Mouse (Mus musculus) ES-Bruce4 (cell line): ENCODE results near the gene Cript. TPM values are rescaled to one million over a fixed set of nuclear protein-coding genes. Genes with fewer than 3 reads are reported as not detected.

Experiments
- H3K27ac ChIP-seq: 2 replicates; pipeline ENCODE4 v1.5.1; 2012; ENCODE audit warnings: low read length, inconsistent platforms; ENCODE audit not compliant: insufficient read depth
- H3K27me3 ChIP-seq: 2 replicates; pipeline ENCODE4 v1.6.1; 2012; ENCODE audit warnings: mild to moderate bottlenecking, low read length, inconsistent platforms; ENCODE audit not compliant: control insufficient read depth, poor library complexity, insufficient read depth, severe bottlenecking
- H3K36me3 ChIP-seq: 2 replicates; pipeline ENCODE4 v1.6.1; 2012; ENCODE audit warnings: inconsistent platforms, mild to moderate bottlenecking, low read length, moderate library complexity; ENCODE audit not compliant: control insufficient read depth, poor library complexity, insufficient read depth, severe bottlenecking
- H3K4me1 ChIP-seq: one replicate; pipeline ENCODE4 v1.8.1; 2011; ENCODE audit warnings: low read length; ENCODE audit not compliant: control insufficient read depth, insufficient read depth
- H3K4me3 ChIP-seq: 2 replicates; pipeline ENCODE4 v1.5.1; 2011; ENCODE audit warnings: low read depth, mild to moderate bottlenecking, low read length
- H3K9ac ChIP-seq: 2 replicates; pipeline ENCODE4 v1.6.1; 2012; ENCODE audit warnings: low read depth, mild to moderate bottlenecking, inconsistent platforms; ENCODE audit not compliant: poor library complexity, severe bottlenecking
- H3K9me3 ChIP-seq: replicated peaks from 2 replicates; pipeline ENCODE4 v1.6.1; 2012; ENCODE audit warnings: mild to moderate bottlenecking, low read length, inconsistent platforms; ENCODE audit not compliant: control insufficient read depth, poor library complexity, insufficient read depth, severe bottlenecking
- CTCF ChIP-seq: IDR thresholded peaks from one replicate; pipeline ENCODE4 v1.8.1; 2011; ENCODE audit warnings: low read depth, low read length
- EP300 ChIP-seq: IDR thresholded peaks from 2 replicates; pipeline ENCODE4 v1.6.1; 2011; ENCODE audit warnings: low read depth, low read length; ENCODE audit not compliant: insufficient read depth
- POLR2A ChIP-seq: IDR thresholded peaks from one replicate; pipeline ENCODE4 v1.8.1; 2011; ENCODE audit warnings: low read length; ENCODE audit not compliant: insufficient read depth
- polyA plus RNA-seq: library from polyadenylated mRNA; stranded (reverse); fragments of >200 nt; gene quantifications from 2 replicates; pipeline ENCODE4 v1.2.4, GENCODE M21; 2011; ENCODE audit warnings: low read depth; ENCODE audit not compliant: missing spikeins, insufficient read depth, insufficient read length

The Cript gene
- polyA plus RNA-seq, 1 experiment, result 60.6 TPM

DNA sequence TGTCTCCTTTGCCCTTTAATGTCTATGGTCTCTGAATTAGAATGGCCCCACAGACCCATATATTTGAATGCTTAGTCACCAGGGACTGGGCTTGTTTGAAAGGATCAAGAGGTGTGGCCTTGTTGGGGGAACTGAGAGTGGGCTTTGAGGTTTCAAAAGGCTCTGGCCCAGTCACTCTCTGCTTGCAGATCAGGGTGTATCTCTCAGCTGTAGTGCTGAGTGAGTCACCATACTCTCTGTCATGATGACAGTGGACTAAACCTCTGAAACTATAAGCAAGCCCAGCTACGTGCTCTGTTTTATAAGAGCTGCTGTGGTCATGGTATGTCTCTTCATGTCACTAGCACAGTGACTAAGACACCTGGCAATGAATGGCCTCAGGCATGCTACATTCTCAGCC, 27.1 kb downstream of the Cript start:
- TF ChIP-seq CTCF (no peak), POLR2A (no peak), EP300 (no peak)

GRCm38 (mm10) chr17:87053921-87054320, 28.6 kb downstream of the Cript start:
- H3K9me3 ChIP-seq, result no peaks in the 10 kb centered on the region
- no peaks in the 10 kb centered on the region for H3K4me1 ChIP-seq
- H3K27ac ChIP-seq, result no peak overlapping the region
- no peak overlapping the region for H3K9ac ChIP-seq
- no peaks in the 10 kb centered on the region for H3K27me3 ChIP-seq
- no peak overlapping the region for H3K4me3 ChIP-seq
- H3K36me3 ChIP-seq, result no peaks in the 10 kb centered on the region
- TF ChIP-seq EP300 (no peak), CTCF (no peak), POLR2A (no peak)

More for the DNA sequence above, 27.1 kb downstream of the Cript start:
- Histone ChIP-seq H3K27ac (no peak overlapping the region), H3K4me1 (no peaks in the 10 kb centered on the region), H3K9me3 (no peaks in the 10 kb centered on the region), H3K4me3 (no peak overlapping the region), H3K36me3 (no peaks in the 10 kb centered on the region), H3K27me3 (no peaks in the 10 kb centered on the region), H3K9ac (no peak overlapping the region)

DNA sequence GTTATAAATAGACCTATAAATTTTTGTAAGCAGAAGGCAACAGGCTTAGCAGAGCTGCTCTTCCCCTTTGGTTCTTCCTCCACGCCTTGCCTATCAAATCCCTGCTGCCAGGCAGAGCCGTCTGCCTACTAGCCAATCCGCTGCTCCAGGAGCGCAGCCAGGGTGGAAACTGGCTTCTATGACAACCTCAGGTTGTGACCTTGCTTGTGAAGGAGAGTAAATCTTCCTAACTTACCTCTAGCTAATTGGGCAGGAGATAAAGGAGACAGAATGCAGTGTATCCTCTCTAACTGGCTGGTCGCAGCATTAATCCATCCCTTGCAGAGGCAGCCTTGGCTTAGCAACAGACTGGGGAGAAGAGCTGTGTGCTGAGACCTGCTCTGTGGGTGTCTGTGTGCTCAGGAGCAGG, 29.7 kb downstream of the Cript start:
- H3K27ac ChIP-seq, result no peak overlapping the region
- TF ChIP-seq EP300 (no peak), CTCF (no peak), POLR2A (no peak)

DNA sequence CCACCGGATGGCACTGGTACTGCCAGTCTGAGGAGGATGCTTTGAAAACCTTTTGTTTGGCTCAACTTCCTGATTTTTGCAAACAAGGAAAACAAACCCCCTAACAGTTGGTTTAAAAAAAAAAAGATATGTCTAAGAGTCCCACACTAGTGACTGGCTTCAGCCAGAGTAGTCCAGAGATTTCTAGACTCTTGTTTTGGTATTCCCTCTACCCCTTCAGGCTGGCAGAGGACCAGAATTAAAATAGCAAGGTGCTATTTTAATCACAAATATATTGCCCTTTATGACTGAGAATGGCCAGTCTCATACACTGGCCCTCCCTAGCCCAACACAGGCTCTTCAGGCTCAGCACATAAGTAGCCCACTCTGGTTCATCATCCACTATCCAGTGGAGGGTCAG, 30.3 kb downstream of the Cript start:
- Histone ChIP-seq H3K27me3 (no peaks in the 10 kb centered on the region), H3K4me3 (no peak overlapping the region), H3K9ac (no peak overlapping the region), H3K4me1 (no peaks in the 10 kb centered on the region), H3K27ac (no peak overlapping the region), H3K9me3 (no peaks in the 10 kb centered on the region), H3K36me3 (no peaks in the 10 kb centered on the region)
- TF ChIP-seq EP300 (no peak), CTCF (no peak), POLR2A (no peak)

More for the DNA sequence above, 29.7 kb downstream of the Cript start:
- Histone ChIP-seq H3K27me3 (no peaks in the 10 kb centered on the region), H3K9me3 (no peaks in the 10 kb centered on the region), H3K9ac (no peak overlapping the region), H3K36me3 (no peaks in the 10 kb centered on the region), H3K4me1 (no peaks in the 10 kb centered on the region), H3K4me3 (no peak overlapping the region)

DNA sequence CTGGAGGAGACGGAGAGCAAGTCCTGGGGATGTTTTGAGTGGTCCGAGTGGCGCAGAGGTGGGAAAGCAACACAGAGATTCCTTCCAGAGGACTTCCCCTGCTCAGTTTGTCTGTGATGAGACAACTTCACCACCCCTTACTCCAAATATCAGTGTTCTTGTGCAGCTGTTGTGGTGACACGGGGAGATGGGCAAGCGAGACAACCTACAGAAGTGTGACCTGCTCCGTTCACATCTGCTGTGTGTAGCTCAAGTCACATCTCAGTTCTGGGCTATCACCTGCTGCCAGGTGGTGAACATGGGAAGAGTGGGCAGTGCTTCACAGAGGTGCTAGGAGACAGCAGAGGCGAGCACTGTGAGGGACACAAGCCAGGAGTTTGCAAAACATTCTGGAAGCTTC, 31.4 kb downstream of the Cript start:
- Histone ChIP-seq H3K4me3 (no peak overlapping the region), H3K9ac (no peak overlapping the region), H3K27me3 (no peaks in the 10 kb centered on the region), H3K9me3 (no peaks in the 10 kb centered on the region), H3K4me1 (no peaks in the 10 kb centered on the region), H3K36me3 (no peaks in the 10 kb centered on the region), H3K27ac (no peak overlapping the region)
- no peak for TF ChIP-seq CTCF
- no peak for TF ChIP-seq EP300
- TF ChIP-seq POLR2A, result no peak

DNA sequence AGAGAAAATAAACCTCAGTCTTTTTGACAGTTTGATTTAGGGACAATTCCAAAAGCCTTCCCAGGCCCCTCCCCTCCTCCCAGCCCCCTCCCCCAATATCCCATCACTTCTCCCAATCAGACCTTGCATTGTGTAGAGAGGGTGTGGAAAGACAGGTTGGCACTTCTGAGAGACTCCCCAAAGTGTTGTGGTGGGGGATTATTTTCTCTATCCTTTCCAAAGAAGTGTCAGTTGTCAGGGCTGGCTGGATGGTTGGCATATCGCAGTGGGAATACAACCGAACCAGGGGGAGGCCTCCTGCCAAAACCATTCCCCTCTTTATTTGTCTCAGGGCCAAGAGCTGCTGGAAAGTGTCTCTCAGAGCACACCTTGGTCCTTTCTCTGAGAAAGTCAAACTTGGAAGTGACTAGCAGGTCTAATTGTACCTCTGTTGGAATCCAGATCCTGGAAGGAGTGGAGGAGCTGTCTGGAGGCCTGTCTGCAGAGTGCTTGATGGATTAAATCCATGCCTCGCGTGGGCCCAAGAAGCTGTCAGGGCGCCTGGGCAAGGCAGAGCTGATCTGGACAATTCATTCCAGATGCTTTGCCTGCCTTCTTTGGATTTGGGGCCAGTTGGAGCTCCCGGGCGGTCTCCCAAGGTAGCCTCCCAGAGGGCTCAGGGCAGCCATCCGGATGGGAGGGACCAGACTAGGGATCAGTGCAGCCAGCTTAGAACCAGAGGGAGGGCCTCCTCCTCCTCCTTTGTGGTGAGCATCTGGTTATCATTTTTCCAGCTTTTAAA, 32.3 kb downstream of the Cript start:
- H3K36me3 ChIP-seq, result no peaks in the 10 kb centered on the region
- no peak for TF ChIP-seq POLR2A
- no peak for TF ChIP-seq EP300
- no peak for TF ChIP-seq CTCF
- H3K27me3 ChIP-seq, result no peaks in the 10 kb centered on the region
- H3K4me1 ChIP-seq, result no peaks in the 10 kb centered on the region
- no peak overlapping the region for H3K27ac ChIP-seq
- no peak overlapping the region for H3K9ac ChIP-seq
- no peaks in the 10 kb centered on the region for H3K9me3 ChIP-seq
- no peak overlapping the region for H3K4me3 ChIP-seq
